Mouse (Mus musculus) macrophage (primary cell): ENCODE measurements around the gene Med8. TPM values are rescaled to one million over a fixed set of nuclear protein-coding genes. Genes with fewer than 3 reads are reported as not detected.

Experiments
- H3K27ac ChIP-seq: fragments of 350-480 bp; formaldehyde crosslinking; 2 replicates; pipeline ENCODE4 v1.9.0; 2021
- H3K36me3 ChIP-seq: fragments of 350-480 bp; formaldehyde crosslinking; 2 replicates; pipeline ENCODE4 v1.9.0; 2021; ENCODE audit errors: inconsistent target
- H3K4me3 ChIP-seq: fragments of 350-480 bp; formaldehyde crosslinking; 2 replicates; pipeline ENCODE4 v1.9.0; 2021; ENCODE audit errors: inconsistent target
- H3K79me2 ChIP-seq: fragments of 350-480 bp; formaldehyde crosslinking; 2 replicates; pipeline ENCODE4 v1.9.0; 2021; ENCODE audit errors: inconsistent target
- WGBS: methylation state at CpG from one replicate; pipeline ENCODE4 v1.1.7; 2026; ENCODE audit warnings: inconsistent platforms; ENCODE audit not compliant: missing documents; 5-methylcytosine and 5-hydroxymethylcytosine counted together
- polyA plus RNA-seq: library from polyadenylated mRNA; stranded (reverse); fragments of 250-400 nt; gene quantifications from 3 replicates; pipeline ENCODE4 v1.2.4, GENCODE M21; 2018; ENCODE audit warnings: inconsistent platforms
- total RNA-seq, 78 experiments: library from RNA; depleted of rRNA; stranded (reverse); fragments of 250-400 nt; gene quantifications; 1 replicate in 9 of 78; 2 replicates in 24 of 78; 3 replicates in 43 of 78; 4 replicates in 2 of 78; pipeline ENCODE4 v1.2.4; 2018; ENCODE audit warnings: inconsistent platforms in 56 of 78

Gene Med8
- 100 to 1,000 TPM in 7 of 26 experiments, 10 to 100 TPM in 19; 36.6 to 127 (median 86.3) TPM for total RNA-seq (2018; cell fraction: chromatin; rRNA removed)
- 10 to 100 TPM; 49.5 to 95.3 (median 73.1) TPM for total RNA-seq (2018; cell fraction: cytosol; rRNA removed)
- total RNA-seq (2018; cell fraction: nucleus; rRNA removed) = 100 to 1,000 TPM in 2 of 26 experiments, 10 to 100 TPM in 24; 34.9 to 104 (median 66.9) TPM
- polyA plus RNA-seq = 69.4 to 89.5 TPM (median 85.4 TPM) in 3 replicates

DNA sequence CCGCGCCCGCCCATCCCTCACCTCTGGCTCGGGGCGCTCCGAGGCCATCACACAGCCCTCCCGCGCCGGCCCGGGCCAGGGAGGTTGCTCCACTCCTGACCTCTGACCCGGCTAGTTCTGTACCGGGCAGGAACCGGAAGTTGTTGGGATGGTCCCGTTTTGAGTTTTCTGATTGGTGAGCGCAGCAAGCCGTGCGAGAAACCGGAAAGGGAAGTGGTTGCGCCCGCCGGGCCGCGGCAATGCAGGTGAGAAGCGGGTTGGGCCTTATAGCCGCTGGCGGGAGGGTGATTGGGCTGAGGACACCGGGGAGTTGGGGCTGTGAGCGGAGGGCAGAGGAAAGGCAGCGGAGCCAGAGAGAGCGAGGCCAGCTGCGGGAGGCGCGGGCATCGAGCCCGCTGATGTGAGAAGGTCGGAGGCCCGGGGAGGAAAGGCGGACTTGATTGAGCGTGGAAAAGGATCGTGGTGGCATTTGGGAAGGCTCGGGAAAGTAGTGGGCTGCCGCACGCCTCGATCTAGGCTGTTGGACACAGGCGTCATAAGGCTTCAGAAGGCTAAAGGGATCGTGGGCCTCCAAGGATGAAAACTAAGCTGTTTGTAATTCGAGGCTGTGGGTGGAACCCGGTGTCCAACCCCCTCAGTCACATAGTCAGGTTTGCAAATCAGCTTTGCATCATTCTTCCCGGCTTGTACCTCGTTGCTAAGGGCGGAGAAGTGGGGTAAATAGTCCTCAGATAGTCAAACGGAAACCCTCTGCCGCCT is at the start of gene Med8, which contains the start of gene Szt2:
Gene Med8, plus strand, starts transcription at position 196 of the 759 bp plus-strand sequence.
Gene Szt2, minus strand, starts transcription at position 132 of the 759 bp plus-strand sequence.
- Histone ChIP-seq H3K27ac (peak within 1 kb of the TSS; percentile 57), H3K4me3 (peak within 1 kb of the TSS; percentile 88), H3K36me3 (peaks cover 39% of the 10 kb centered on the region), H3K79me2 (peaks cover 36% of the 10 kb centered on the region)
- 2% methylated on average over 53 of the region's 53 CpGs for WGBS

DNA sequence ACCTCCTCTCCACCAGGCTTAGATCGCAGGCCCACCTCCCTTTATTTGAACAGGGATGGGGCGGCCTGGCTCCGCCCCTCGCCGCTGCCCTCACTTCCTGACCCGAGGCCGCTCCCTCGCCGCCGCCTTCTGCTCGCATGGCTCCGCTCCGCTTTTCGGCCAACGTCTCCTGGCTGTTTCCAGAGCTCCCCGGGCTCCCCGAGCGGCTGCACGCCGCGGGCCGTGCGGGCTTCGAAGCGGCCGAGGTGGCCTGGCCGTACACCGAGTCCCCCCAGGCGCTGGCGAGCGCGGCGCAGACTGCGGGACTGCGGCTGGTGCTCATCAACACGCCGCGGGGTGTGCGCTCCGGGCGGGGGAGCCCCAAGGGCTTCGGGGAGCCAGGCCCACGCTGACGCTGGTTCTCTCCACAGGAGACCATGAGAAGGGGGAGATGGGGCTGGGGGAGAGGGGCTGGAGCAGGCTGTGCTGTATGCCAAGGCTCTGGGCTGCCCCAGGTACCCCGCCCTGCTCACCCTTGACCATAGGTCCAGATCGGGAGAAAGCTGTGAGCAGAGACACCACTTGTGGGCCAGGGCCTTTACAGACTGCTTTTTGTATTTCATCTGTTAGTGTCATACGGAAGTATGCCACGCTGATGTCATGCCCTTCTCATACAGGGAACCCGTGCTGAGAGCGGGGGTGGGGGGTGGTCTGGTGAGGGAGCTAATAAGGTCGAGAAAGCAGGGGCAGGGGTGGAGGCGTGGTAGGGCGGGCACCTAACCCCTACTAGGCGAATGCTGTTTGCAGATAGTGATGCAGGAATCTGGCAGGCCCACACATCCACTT is 49.0 kb upstream of the Med8 start:
- 3% methylated on average over 49 of the region's 54 CpGs for WGBS
- Histone ChIP-seq H3K4me3 (peak overlapping the region; percentile 46), H3K27ac (peak overlapping the region; percentile 73), H3K79me2 (no peaks in the 10 kb centered on the region), H3K36me3 (peaks cover 34% of the 10 kb centered on the region)

DNA sequence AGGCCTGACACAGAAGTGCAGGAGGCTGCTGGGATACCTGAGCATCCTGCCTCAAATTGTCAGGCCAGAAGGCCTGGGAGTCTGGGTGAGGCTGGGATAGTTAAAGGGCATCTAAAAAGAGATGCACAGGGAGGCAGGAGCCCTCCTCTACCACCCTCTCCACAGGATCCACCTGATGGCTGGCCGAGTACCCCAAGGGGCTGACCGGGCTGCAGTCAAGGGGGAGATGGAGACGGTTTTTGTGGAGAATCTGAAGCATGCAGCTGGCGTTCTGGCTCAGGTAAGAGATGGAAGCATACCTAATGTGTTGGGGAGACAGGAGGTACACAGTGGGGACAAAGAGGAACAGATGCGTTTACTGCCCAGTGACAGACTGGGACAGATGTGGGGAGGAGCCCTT is 47.7 kb upstream of the Med8 start:
- peaks cover 41% of the 10 kb centered on the region for H3K36me3 ChIP-seq
- H3K4me3 ChIP-seq = no peak overlapping the region
- WGBS = 94% methylated on average over 5 of the region's 5 CpGs
- no peak overlapping the region for H3K27ac ChIP-seq
- H3K79me2 ChIP-seq = no peaks in the 10 kb centered on the region

DNA sequence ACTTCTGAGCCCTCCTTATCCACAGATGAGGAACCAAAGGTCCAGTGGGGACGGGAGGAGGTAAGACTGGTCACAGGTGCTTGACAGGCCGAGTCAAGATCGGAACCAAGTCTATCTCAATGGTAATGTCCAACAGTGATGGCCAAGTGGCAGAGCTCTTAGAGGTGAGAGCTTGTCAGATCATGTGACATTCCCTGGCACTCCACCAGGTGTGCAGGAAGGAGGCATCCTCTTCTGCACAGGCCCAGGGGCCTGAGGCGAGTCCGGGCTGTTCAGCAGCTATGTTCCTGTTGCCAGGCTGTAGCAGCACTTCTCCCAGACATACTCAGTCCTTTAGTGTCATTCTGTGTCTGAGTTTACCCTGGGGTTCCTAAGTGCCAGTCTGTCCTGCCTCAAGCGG is 46.3 kb upstream of the Med8 start:
- 95% methylated on average over 6 of the region's 6 CpGs for WGBS
- H3K4me3 ChIP-seq = no peak overlapping the region
- H3K27ac ChIP-seq = no peak overlapping the region
- peaks cover 47% of the 10 kb centered on the region for H3K36me3 ChIP-seq
- H3K79me2 ChIP-seq = no peaks in the 10 kb centered on the region

DNA sequence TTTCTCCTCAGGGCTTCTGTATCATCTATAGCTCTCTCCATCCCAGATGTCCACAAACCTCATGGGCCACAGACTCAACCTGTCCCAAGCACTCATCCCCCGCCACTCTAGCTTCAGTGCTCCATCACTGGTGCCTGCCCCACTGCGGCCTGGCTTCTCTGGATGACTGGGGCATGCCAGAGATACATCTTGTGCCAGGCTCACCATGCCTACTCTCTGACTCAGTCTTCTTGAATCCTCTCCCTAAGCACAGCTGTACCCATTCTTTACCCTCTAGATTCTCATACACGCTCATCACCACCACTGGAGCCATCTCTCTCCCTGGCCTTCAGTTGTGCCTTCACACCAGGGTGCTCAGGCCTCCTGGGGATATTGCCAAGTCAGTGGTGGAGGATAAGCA is 45.2 kb upstream of the Med8 start:
- Histone ChIP-seq H3K36me3 (peaks cover 58% of the 10 kb centered on the region), H3K27ac (no peak overlapping the region), H3K79me2 (no peaks in the 10 kb centered on the region), H3K4me3 (no peak overlapping the region)
- 90% methylated on average over 3 of the region's 3 CpGs for whole genome bisulfite sequencing

DNA sequence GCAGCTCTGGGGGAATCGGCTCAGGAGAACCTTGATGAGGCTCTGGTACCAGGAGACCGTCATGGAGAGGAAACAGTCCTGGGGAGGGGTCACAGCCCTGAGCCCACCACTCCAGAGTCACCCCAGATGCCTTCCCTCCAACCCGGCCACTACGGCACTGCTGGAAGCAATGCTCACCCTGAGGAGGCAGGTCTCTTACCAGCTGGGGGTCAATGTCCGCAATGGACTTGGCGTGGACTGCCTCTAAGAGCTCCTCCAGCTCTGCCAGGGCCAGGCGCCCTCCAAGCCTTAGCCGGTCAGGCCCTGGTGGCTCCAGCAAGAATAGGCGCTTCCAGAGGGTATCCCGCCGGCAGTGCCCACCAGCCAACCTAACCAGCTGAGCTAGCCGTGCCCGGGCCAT is 44.5 kb upstream of the Med8 start:
- Histone ChIP-seq H3K79me2 (no peaks in the 10 kb centered on the region), H3K27ac (no peak overlapping the region), H3K36me3 (peaks cover 63% of the 10 kb centered on the region), H3K4me3 (no peak overlapping the region)
- 93% methylated on average over 10 of the region's 13 CpGs for WGBS

DNA sequence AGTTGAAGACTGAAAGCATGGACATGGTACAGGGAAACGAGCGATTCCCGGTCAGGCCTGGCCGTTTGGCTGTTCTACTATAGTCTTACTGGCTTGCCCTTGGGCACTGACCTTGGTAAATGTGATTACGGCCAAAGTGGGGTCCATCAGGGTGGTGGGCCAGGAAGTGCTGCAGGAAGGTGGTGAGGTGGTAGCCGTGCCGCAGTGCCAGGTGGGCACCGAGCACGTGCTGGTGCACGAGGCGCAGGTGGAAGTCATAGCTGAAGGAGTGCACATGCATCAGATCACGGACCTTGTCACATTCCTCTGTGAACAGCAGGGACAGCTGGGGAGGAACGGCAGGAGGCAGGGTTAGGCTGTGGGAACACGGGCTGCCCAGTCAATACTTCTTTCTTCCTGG is 43.1 kb upstream of the Med8 start:
- no peak overlapping the region for H3K4me3 ChIP-seq
- 89% methylated on average over 14 of the region's 14 CpGs for WGBS
- no peaks in the 10 kb centered on the region for H3K79me2 ChIP-seq
- peaks cover 71% of the 10 kb centered on the region for H3K36me3 ChIP-seq
- no peak overlapping the region for H3K27ac ChIP-seq

DNA sequence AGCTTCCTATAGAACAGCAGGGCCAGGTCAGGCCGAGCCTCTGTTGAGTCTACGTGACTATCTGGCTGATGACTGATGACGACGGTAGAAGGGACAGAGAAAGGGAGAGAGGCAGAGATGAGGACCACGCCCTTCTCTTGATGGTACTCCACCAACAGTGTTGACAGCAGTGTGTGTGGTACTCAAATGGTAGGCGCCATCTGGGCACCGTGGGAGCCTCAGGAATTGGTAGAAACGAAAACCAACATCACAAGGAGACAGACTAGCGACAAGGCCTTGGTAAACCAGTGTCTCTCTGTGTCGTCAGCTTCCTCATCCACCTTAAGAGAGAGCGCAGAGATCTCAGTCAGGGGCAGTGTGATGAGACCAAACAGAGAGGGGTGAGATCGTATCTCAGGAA is 41.6 kb upstream of the Med8 start:
- 95% methylated on average over 12 of the region's 12 CpGs for WGBS
- Histone ChIP-seq H3K79me2 (no peaks in the 10 kb centered on the region), H3K27ac (no peak overlapping the region), H3K36me3 (peaks cover 72% of the 10 kb centered on the region), H3K4me3 (no peak overlapping the region)

DNA sequence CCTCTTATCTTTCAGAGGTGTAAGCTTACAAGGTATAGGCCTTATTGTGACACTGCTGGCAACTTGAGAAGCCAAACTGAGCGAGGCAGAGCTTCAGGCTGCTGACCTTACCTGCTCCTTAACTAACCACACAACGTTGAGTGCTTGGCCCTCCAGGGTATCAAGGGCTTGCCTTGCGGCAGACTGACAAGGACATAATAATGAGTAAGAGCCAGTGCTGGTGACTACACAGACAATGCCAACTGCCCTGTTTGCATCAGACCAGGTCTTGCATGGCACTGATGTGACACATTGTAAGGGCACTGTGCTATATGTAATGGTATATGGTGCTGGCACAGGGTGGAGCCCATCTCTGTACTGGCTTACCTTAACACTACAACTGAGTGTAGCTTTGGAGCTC is 40.5 kb upstream of the Med8 start:
- H3K79me2 ChIP-seq = no peaks in the 10 kb centered on the region
- no peak overlapping the region for H3K4me3 ChIP-seq
- 95% methylated on average over 3 of the region's 3 CpGs for WGBS
- peaks cover 72% of the 10 kb centered on the region for H3K36me3 ChIP-seq
- H3K27ac ChIP-seq = no peak overlapping the region

DNA sequence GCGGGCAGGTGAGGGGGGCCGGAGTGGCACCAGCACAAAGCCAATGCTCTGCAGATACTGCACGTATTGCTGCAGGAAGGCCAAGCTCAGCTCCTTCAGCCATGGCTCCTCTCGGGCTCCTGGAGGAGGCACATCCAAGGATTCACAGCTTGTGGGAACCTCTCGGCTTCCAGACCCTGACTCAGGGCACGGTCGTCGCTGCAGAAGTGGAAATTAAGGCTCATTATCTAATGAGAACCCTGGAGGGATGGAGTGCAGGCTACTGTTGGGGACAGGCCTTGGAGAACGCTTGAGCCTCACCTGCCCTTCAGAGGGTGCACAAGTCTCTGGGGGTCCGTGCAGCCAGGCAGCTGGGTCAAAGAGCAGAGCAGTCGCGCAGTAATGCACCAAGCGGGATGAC is 37.3 kb upstream of the Med8 start:
- no peak overlapping the region for H3K4me3 ChIP-seq
- H3K79me2 ChIP-seq = no peaks in the 10 kb centered on the region
- no peak overlapping the region for H3K27ac ChIP-seq
- peaks cover 82% of the 10 kb centered on the region for H3K36me3 ChIP-seq
- WGBS = 95% methylated on average over 11 of the region's 13 CpGs

DNA sequence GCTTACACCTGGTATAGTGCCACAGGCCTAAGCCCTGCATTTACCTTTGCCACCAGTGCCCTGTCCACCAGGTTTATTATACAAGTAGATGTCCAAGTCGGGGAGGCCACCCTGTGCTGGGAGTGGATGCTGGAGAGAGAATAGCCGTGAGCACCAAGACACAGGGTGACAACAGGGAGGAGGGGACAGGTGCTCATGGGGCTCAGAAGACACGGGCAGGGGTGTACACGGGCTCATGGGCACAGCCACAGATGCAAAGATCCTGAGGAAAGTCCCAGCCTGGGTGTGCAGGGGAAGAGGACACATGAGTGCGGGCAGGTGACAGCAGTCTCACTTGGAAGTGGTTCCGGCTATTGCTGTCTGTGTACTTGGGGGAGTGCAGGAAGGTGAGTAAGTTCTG is 33.1 kb upstream of the Med8 start:
- no peaks in the 10 kb centered on the region for H3K79me2 ChIP-seq
- no peak overlapping the region for H3K27ac ChIP-seq
- no peak overlapping the region for H3K4me3 ChIP-seq
- H3K36me3 ChIP-seq = peaks cover 90% of the 10 kb centered on the region
- 93% methylated on average over 6 of the region's 6 CpGs for WGBS

DNA sequence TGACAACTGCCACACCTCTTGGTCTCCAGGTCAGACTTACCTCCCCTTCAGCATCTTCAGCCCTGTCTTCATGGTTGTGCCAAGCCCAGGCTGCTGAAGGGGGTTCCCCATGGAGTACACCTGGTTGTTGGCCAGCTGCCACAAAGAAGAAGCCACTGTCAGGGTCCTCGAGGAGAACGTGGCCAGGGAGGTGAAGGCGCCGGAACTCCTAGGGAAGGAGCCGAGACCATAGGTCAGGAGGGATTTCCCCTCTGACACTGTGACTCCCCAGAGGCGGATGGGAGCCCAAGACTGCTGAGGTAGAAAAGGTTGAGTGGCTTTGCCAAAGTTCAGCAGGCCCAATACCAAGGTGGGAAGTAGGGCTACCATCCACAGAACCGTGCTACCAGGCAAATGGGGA is 25.9 kb upstream of the Med8 start:
- peaks cover 89% of the 10 kb centered on the region for H3K36me3 ChIP-seq
- no peak overlapping the region for H3K4me3 ChIP-seq
- 86% methylated on average over 7 of the region's 7 CpGs for WGBS

DNA sequence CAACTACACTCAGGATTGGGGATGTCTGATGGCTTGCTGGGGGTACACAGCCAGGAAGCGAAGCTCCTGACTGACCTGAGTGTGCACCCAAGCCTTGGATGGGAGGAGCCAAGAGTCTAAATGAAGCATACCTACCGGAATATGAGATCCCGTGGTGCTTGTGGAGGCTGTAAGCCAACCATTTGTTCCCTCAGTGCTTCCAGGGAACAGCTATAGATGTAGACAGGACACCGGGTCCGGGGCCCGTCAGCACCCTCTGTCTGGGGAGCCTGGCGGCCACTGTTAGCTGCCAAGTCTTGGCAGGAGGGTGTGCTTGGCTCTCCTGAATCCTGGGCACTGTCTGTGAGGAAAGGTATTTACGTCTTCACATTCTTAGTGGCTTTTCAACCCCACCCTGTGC is 21.8 kb upstream of the Med8 start:
- WGBS = 97% methylated on average over 8 of the region's 8 CpGs
- H3K79me2 ChIP-seq = no peaks in the 10 kb centered on the region

More for the DNA sequence above, 25.9 kb upstream of the Med8 start:
- Histone ChIP-seq H3K27ac (no peak overlapping the region), H3K79me2 (no peaks in the 10 kb centered on the region)

DNA sequence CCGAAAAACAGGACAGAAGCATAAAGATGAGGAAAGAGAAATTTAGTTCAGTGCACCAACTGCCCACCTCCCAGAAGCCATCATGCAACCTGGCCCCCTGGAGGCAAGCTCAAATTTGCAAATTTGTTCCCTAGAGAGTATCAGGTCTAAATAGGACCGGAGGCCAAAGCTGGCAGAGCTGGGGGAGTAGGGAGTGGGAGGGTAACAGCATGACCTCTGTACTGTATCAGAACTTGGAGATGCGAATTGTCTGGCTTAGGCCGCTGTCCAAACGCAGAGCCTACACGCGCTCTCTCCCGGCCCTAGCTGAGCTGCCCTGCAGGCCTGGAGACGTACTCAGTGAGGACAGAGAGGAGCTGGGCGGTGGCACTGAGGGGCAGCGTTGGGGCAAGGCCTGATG is 19.0 kb upstream of the Med8 start:
- Histone ChIP-seq H3K79me2 (no peaks in the 10 kb centered on the region), H3K27ac (no peak overlapping the region), H3K4me3 (no peak overlapping the region), H3K36me3 (peaks cover 87% of the 10 kb centered on the region)
- WGBS = 94% methylated on average over 11 of the region's 11 CpGs

More for the DNA sequence above, 21.8 kb upstream of the Med8 start:
- peaks cover 94% of the 10 kb centered on the region for H3K36me3 ChIP-seq
- H3K4me3 ChIP-seq = no peak overlapping the region
- H3K27ac ChIP-seq = no peak overlapping the region

DNA sequence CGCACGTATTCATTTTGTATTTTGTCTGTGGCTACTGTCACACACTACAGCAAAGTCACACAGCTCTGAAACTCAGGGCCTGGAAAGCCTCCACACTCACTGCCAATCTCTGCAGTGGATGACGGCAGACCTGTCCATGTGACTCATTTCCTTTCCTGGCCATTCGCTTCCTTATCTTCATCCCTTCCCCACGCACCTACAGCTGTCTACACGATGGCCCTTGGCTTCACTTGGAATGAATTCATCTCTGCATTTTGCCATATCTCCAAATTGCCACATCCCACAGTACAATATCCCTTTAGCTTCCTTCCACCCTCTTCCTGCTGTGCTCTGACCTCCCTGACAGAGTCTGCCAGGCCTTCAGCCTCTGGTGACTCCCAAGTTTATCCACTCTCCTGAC is 14.6 kb upstream of the Med8 start:
- H3K36me3 ChIP-seq = peaks cover 75% of the 10 kb centered on the region
- 86% methylated on average over 6 of the region's 6 CpGs for WGBS
- H3K27ac ChIP-seq = no peak overlapping the region
- no peak overlapping the region for H3K4me3 ChIP-seq
- no peaks in the 10 kb centered on the region for H3K79me2 ChIP-seq
